Mouse (Mus musculus): ENCODE measurements at regions not wholly inside any gene's neighbourhood (a gene's known extent, or its start where the extent isn't known, plus 50 kb on each side); places are given as distances from the start of the nearest gene placed in this dataset.
A peak's percentile ranks its signal among the peaks of the same experiment; 100 is the strongest.
"Not testable (repeated sequence)": the region's sequence is repeated elsewhere in the genome, so short reads cannot be mapped to it uniquely, and the experiment has no call there.

DNA sequence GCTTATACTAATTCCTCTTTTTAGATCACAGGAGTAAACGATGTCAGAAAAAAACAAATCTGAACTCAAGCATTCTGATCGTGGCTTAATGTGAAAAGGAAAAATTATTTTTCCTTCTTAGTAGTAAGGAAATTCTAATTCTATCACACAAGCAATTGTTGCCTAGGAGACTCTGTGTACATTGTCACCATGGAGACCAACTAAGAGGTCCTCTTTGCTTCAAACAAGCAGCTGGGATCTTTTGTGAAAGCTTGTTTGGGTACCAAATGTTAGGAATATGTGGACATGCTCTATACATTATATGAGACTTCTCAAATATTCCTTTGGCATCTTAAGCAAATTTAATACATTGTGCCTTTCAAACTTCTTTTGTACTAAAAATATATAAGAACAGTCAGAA, 345.9 kb upstream of the Atp10a start:
- ATAC-seq = no peak

DNA sequence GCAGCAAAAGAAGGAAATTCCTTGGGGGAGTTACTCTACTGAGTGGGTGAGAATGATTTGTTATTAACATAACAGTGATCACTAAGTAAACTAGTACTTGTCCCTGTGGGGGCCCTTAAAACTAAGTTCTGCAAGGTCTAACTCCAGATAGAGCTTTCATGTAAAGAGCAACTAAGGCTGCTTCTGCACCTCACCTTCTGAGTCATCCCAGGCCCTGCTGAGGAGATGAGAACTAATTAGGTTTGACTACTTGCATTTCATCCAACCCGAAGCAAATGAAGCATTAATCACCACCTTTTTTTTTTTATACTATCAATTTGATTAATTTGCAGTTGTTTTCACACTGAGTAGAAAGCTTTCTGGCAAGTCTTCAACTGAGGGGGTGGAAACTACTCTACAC, 333.6 kb upstream of the Atp10a start:
- ATAC-seq = no peak

DNA sequence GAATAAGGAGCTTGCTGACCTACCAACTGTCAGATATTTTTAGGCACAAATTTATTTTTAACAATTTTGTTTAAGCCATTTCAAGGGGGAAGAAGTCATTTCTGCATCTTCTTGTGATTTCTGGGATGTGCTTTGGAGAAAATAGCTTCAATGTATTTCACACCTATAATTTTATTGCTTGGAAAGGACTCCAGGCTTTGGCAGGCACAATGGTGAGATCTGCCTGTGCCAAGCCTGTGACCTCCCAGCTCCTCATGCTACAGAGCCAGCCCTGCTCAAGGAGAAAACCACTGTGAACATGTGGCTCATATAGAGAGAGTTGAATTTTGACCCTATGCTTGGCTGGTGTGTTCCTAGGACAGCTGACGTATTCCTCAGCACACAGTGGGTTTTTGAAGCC, 288.6 kb upstream of the Atp10a start:
- ATAC-seq = no peak

DNA sequence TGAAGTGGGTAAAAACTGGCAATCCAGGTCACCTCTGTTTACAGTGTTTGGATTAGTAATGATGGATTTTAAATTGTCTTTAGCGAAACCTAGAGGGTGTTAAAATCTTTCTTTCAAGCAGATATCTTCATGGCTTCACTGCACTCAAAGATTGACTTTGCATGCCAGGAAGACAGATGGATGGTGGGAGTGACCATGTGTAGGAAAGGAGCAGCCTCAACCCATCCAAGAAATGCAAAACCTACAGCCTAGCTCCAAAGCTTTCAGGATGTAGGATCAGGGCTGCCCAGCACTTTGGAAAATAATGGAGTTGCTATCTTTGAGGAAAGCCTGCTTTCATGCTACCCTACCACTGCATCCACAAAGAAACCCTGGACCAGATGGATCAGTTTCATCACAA, 272.6 kb upstream of the Atp10a start:
- ATAC-seq = no peak

DNA sequence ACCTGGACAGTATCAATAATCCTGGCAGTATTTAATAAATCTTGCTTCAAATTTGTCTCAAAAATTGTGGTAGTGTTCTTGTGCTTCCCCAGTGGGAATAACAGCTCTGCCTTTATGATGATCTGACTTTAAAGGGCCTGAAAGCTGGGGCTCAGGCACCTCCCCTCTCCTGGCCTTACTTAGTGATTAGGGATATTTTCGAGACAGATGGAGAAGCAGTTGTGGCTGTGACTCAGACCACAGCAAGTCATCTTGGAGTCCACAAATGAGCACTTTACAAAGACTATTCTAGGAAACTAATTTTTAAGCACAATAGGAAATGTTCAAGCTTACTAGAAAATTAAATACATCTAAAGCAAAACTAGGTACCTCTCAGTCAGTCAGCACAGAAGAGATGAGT, 267.6 kb upstream of the Atp10a start:
- ATAC-seq = no peak

DNA sequence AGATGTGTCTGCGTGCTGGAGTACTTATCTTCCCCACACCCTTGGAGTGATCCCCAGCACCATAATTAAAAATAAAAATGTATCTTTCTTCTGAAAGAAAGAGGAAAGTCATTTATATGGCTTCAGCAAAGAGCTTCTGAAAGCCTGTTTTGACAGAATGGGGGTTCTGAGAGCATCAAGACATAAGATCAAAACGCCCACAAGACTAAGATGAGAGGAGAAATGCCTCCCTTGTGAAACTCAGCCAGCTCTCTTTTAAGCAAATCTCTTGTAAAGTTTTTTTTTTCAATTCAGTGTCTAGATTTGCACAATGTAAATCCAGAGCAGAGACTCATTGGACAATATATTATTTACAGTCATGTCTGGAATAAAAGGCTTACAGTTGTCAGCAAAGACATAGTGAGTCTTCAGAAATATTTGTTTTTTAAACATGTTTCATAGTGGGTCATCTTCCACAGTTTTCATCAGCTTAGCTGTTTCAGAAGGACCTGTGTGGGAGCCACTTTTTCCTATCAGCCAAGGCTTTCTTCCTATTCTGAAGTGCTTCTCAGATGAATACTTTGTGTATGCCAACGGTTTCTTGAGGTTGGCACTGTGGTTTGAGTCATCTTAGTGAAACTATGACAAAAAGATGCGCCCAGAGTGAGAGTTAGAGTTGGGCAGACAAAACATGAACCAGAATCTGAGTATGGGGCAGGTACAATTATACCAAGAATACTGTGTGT, 263.4 kb upstream of the Atp10a start:
- ATAC-seq = peak; percentile 84

DNA sequence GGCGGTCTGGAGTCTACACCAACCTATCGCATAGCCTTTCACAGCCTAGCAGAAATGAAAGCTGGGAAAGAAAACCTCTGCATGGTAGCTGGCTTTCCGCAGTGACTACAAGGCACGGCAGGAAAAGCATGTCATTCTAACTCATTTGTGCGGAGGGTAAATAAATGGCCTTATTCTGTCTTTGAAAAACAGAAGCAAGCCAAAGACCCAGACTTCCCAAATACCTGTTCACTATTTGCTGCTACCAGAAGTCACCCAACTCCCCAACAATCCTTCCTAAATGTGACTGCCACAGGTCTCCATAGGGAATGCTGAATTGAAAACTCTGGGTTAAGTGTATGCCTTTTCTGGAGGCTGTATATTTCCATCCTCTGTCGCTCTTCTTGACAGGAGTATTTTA, 258.0 kb upstream of the Atp10a start:
- no peak for ATAC-seq

DNA sequence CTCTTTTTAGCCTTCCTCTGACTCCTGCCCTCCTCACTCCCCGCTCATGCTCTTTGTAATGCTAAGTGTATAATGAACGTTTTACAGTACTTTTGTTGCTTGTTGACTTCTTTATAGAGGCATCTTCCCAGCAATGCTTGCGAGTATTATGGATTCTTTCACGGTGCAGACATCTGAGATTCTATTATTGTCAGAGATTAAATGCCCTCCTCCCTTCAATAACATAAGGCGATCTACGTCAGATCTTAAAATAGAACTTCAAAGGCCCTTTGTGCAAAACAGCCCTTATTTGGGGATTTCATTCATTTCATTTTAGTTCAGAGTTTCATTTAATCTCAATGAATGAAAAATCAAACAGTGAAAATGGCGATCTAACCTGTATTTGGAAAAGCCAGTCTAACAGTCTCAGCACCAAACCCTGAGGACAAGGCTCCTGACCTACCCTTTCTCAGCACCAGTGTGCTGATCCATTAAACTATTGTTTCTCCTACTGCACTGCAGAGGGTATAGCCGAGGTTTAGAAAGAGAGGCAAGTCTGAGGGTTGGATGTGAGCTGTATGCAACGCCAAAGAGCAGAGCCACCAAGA, 257.3 kb upstream of the Atp10a start:
- peak; percentile 60 for ATAC-seq

DNA sequence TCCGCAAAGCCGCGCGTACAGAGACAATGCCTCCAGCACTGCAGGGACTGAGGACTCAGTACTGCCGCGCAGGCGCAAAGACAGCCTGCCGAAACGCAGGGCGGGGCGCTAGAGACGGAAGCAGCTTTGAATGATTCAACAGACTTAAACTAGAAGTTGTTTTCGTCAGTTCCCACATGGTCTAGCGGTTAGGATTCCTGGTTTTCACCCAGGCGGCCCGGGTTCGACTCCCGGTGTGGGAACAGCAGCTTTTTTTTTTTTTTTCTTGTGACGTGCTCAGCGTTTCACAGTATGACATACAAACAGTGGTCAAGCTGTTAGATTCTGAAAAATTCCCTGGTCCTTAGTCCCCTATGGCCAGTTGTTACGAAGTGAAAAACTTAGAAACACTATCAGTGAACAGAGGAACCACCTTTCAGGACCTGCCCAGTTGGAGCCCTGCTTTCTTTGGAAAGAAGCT, 256.8 kb upstream of the Atp10a start:
- ATAC-seq = peak; percentile 89

DNA sequence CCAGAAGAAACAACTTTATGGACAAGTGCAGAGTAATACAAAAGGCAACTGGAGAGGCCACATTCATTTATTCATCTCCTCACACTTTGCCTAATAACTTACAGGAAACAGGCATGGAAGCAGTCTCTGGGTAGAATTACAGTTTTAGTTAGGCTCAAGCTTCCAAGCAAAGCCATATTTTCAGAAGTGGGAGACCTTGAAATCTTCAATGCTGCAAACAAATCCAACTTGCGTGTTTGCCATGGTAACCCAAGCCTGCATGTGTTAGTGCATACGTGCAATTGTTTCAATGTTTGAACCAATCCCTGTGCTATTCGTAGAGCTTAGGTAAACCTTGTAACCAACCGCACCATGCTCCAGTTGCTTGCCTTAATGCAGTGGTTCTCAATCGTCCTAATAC, 256.3 kb upstream of the Atp10a start:
- ATAC-seq = peak; percentile 9

DNA sequence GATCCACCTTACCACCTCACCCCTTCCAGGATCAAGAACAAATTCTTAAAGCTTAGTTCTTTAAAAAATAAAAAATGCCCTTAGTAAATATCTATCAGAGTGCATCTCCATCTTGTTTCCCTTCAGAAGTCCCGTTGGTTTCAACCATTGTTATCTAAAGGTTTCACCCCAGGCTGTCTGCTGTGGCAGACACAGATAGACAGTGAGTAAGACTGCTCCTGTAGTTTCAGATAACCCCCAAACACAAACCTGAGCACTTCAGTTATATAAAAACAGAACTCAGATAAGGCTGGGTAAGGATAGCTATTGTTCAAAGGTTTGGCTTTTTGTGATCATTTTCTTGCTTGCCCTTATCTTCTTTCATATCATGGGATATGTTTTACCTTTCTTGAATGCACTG, 255.4 kb upstream of the Atp10a start:
- ATAC-seq = no peak

DNA sequence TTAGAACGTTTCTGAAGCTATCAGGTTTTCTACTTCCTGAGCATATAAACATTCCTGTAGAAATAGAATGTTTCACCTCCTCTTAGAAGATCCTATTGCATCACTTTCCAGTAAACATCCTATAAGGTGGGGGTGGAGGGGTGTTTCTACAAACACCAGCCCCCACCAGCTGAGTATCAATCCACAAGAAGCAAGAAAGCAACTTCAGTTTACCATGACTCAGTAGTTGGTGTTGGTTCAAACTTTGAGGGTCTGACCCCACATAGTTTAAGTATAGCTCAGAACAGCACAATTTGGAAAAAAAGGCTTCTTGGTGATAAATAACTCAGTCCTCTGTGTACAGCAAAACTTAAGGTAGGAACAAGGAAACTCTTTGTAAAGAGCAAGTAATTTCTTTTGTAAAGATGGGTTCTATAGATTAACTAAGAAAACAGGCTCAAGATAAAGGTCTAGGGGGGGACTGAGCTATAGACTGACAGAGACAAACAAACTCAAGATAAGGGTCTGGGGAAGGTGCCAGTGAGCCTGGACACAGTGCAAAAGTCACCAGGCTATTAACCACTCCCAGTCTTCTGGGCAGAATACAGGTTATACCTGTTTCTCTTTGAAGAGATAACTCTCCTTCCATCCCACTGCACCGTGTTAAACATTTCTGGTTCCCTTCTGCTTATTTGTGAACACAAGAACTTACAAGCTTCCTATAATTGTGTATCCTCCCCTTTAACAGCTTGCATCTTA, 218.9 kb upstream of the Atp10a start:
- no peak for ATAC-seq

DNA sequence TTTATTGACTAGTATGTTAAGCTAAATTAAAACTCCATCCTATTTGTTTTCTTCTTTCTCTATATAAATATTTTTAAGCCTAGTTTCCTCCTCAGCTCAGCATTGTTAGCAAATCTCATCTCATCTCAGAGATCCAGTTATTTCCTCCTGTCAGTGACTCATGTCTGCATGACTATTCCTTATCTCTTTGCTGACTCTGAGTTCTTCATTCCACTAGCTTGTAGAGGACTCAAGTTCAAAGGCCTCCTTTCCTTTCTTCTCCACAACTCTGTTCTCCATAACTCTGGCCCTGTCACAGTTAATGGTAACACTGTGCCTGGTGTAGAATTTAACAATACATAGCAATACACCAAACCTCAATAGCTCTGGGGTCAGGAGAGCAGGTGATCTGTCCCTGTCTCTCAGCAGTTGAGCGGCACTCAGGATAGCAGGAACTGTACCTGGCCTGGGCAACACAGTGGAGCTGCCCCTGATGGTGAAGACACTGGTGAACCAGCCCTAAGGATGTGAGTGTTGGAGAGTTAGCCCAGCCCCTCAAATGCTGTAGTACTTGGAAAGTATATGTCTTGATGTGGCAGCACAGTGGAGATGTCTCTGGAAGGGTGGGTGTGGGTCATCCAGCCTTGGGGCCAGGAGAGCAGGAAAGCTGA, 213.3 kb upstream of the Atp10a start:
- ATAC-seq = no peak

DNA sequence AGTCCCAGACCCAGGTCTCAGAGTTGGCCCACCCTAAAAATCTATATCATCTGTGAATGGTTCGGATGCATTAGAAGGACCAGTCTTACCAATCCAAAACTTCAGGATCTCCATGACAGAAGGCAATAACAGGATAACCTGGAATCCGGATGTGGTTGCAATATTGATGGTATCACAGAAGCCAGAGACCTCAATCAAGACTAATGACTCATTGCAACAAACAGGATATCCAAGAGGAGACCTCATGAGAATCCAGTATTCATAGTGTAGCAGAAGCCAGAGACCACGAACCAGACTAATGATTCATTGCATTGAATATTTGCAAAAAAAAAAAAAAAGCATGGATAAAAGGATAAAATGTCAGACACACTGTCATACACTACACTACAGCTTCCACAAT, 212.7 kb upstream of the Atp10a start:
- ATAC-seq = no peak

DNA sequence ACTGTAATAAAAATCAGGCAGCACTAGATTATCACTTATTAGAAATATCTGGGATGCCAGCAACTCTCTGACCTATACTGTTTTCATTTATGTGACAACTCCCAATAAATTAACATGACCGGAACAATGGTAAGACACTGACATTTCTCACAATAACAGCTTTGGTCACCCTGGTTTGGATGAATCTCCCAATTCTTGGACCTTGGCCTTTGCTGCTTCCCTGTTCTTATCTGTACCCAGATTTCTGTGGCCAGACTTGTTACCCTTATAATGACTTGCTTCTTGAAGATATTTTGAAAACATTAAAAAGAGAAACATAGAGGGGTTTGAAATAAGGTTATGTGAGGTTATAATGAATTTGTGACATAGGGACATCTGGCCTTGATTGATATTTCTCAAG, 210.2 kb upstream of the Atp10a start:
- ATAC-seq = no peak

DNA sequence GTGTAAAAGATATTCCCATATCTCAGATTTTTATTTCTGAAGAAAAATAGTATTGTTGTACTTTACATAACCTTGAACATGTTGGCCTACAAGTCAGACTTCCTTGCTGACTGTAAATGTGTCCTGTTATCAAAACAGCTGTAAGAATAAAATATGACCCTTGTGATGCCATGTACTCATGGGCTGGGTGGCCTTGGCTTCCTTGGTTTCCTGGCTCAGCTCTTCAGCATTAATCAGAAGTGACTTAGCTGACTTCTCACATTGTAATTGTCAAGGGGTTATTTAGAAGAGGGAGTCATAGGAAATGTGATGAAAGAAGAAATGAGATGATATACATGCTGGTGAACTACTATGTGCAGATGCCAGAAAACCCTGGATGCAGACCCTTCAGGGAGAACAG, 209.7 kb upstream of the Atp10a start:
- no peak for ATAC-seq

DNA sequence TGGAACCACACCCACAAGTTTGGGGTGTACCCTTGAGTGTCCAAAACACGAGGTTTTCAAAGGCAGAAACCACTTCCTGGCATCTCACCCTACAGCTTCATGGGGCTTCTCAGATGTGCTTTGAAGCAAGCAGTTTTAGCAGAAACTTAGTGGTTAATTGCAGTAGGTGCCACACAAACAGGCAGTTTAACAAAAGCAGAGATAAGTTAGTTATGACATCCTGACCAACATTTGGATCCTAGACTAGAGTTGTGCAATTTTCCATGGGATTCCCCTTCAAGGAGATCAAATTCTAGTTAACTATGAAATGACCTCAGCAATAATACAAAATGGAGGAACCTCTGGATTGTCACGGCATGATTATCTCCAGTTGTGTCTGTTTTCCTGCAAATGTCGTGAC, 207.2 kb upstream of the Atp10a start:
- ATAC-seq = peak; percentile 85

DNA sequence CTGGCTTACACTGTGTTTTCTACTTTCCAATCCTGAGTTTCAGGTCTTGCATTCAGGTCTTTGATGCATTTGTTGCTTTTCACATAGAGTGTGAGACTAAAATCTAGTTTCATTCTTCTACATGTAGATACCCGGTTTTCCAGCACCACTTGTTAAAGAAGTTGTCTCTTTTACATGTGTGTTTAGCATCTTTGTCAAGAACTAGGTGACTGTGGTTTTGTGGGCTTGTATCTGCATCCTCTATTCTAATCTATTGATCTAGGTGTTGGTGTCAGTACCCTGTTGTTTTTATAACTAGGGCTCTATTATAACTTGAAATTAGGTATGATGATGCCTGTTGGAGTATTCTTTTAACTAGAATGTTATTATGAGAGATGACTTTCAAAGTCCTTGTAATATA, 204.0 kb upstream of the Atp10a start:
- ATAC-seq = peak; percentile 68

DNA sequence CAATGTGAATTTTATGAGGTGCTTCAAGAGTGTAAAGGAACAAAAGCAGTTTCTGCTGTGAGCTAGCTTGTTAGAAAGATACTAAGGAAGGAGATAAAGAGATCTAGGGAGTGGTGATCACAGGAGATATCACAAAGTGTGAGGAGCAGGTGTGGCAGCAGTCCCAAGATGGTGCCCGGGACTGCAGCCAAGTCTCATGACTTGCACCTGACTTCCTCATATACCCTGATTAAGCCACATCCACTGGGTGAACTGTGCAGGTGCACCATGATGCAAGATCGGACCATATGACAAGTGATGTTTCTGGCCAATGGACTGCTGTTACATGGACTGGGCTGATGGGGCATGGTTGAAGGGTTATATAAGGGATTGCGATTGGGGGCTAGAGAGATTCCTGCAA, 197.8 kb upstream of the Atp10a start:
- ATAC-seq = not testable (repeated sequence)

DNA sequence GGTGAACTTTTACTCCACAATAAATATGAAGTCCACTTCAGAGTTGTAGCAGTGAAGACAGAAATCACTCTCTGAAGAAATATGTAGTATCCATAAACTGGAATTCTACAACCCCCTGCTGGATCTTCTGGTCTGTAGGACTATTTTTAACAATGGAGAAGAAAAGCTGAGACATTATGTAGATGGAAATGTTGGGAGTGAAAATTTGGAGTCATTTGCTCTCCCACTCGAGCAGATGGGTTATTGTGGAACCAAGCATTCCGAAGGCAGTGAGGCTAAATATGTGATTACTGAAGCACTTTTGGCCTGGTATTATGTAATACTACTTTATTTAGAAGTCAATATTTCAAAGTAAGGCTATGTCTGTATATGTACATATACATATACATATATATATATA, 195.0 kb upstream of the Atp10a start:
- no peak for ATAC-seq

DNA sequence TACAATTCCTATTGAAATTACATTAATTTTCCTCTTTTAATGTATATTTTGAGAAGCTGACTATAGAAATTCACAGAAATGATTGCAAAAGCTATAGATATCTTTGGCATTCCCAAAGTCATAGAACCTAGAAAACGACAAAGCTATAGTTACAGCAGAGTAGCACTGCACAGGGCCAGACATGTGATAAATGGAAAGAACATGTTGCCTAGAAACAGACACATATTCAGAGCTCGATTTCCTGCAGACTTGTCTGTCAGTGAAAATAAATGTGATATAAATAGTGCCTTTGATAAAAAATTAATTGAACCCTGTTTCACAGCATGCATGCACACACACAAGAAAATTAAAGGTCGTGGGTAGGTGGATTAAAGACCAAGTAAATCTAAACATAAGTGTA, 182.8 kb upstream of the Atp10a start:
- no peak for ATAC-seq

DNA sequence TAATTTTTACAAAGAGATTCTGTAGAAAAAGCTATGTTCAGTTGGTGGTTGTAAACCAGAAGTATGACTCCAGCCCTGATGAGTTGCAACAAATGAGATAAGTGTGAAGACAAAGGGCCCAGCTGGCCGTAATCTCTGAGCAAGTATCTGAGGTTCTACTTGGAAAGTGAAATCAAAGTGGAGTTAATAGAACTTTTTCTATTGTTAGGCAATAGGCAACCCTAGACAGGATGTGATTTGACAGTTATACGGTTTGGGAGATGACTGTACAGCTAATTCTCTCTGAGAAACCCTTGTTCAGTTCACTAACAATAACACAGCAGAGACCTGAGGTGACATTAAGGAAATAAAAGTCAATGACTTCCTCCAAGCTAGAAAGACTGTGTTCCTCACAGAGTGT, 180.8 kb upstream of the Atp10a start:
- ATAC-seq = peak; percentile 94

DNA sequence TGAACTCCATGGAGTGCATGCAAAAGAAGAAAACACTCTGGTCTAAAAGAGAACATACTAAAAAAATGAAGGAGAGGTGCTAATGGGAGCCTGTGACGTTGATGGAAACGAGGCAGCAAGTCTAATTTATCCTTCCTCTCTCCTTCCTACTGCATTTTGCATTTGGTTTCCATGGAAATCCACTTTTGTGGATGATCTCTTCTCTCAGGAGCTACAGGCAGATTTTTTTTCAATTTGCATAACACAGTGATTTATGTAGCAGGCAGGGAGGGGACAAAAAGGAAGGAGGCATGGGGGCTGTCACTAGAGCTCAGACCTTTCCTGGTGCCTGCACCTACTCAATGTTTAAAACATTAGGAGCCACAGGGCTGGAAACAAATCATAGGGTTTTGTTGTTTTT, 167.7 kb upstream of the Atp10a start:
- ATAC-seq = no peak

Measured in activated CD4-positive, CD25-positive, alpha-beta regulatory T cell, adult 4 months (primary cell).